ENCODE assay signal across 14 mouse cellular contexts in the genomic region with DNA sequence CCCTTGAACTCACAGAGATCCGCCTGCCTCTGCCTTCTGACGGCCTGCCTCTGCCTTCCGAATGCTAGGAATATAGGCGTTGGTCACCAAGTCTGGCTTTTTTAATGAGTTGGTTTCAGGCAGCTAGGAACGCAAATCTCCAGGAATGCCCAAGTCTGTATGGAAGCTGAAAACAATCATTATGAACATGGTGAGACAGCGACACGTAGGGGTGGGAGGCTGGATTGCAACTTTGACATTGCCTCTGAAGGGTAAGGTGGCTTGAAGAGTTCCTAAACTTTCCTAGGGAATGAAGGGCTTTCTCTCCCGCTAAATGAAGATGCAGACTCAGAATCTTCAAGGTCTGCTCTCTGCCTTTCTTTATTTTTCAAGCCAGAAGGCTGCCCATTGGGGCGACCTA.
DNase-seq lines count a peak whose midpoint lies in the region; ATAC-seq and TF ChIP-seq lines count a peak whose summit lies in the region.
"Had no signal": no experiment of that assay in that cellular context is flagged by ENCODE, and none has a peak within 500 bp of the region (broad histone marks: within the 10 kb centered on the region; RNA-seq: fewer than 3 reads in every experiment).

No protein-coding gene starts in this region.

- TF ChIP-seq CTCF in cerebellum, adult 2 months (IDR thresholded peaks at IDR 0.05; ENCODE audit: borderline replicate concordance, insufficient read depth, low read depth, low read length) = 0 out of 2 replicates have a peak, but pooled peaks have one; percentile 4
- peak; percentile 26; the same call in 1 of the 2 replicates for TF ChIP-seq CTCF in testis, adult 2 months (IDR thresholded peaks at IDR 0.05; ENCODE audit: control insufficient read depth, insufficient read depth, insufficient replicate concordance, low read depth, low read length)

- no peak overlapping the region for H3K9ac ChIP-seq in kidney, embryonic 15.5 days
- H3K9ac ChIP-seq: hindbrain, embryonic 13.5 days; limb, embryonic 12.5 days had no signal

- peaks cover 1% of the 10 kb centered on the region; the same call in 1 of the 2 replicates for H3K27me3 ChIP-seq in cerebellum, adult 2 months (ENCODE audit: control insufficient read depth, insufficient read depth, low read length)
- H3K27me3 ChIP-seq in kidney, embryonic 15.5 days = peaks cover 79% of the 10 kb centered on the region
- H3K27me3 ChIP-seq in testis, adult 2 months (ENCODE audit: control insufficient read depth, insufficient read depth, low read length) = no peaks in the 10 kb centered on the region
- H3K27me3 ChIP-seq: hindbrain, embryonic 13.5 days had no signal

- H3K27ac ChIP-seq in cerebellum, adult 2 months (ENCODE audit: insufficient read depth, low read length) = no peak overlapping the region
- H3K27ac ChIP-seq in kidney, embryonic 15.5 days = no peak overlapping the region
- H3K27ac ChIP-seq in testis, adult 2 months (ENCODE audit: control insufficient read depth, insufficient read depth, low read depth, low read length) = no peak overlapping the region
- H3K27ac ChIP-seq: gastrocnemius, adult 2 months; heart, embryonic 10.5 days; hindbrain, embryonic 13.5 days; limb, embryonic 12.5 days had no signal

- 77% methylated on average over 9 of the region's 9 CpGs for WGBS in cerebellum, adult 2 months
- WGBS in kidney, embryonic 15.5 days = 83% methylated on average over 9 of the region's 9 CpGs

- no peak for TF ChIP-seq POLR2A in cerebellum, adult 2 months (IDR thresholded peaks at IDR 0.05; ENCODE audit: borderline replicate concordance, insufficient read depth, low read length)
- TF ChIP-seq POLR2A in testis, adult 2 months (IDR thresholded peaks at IDR 0.05; ENCODE audit: control insufficient read depth, low read depth, low read length) = no peak

- no peaks in the 10 kb centered on the region for H3K4me1 ChIP-seq in cerebellum, adult 2 months (ENCODE audit: control insufficient read depth, insufficient read depth, low read length)
- H3K4me1 ChIP-seq in kidney, embryonic 15.5 days = peaks cover 29% of the 10 kb centered on the region
- H3K4me1 ChIP-seq in testis, adult 2 months (ENCODE audit: control insufficient read depth, insufficient read depth, low read length) = no peaks in the 10 kb centered on the region; the same call in 1 of the 2 replicates

- no peak for DNase-seq in cerebellum, adult 2 months
- DNase-seq in cerebellum, adult 8-10 months = no peak
- peak; percentile 24 to 35 for DNase-seq in kidney, postnatal 4 days
- no peak for DNase-seq in testis, postnatal 14 days (ENCODE audit: low spot score)
- no peak for DNase-seq in thymus, postnatal 14 days
- DNase-seq in frontal cortex, postnatal 10 days (ENCODE audit: low spot score in 2 of 2) = no peak
- DNase-seq: cerebellum, adult 11-12 months; gastrocnemius, adult 2 months; right cerebral cortex, postnatal 25 days had no signal

- H3K36me3 ChIP-seq in kidney, embryonic 15.5 days = no peaks in the 10 kb centered on the region
- no peaks in the 10 kb centered on the region for H3K36me3 ChIP-seq in testis, adult 2 months (ENCODE audit: control insufficient read depth, insufficient read depth, low read length)
- H3K36me3 ChIP-seq: heart, embryonic 10.5 days; hindbrain, embryonic 13.5 days; limb, embryonic 12.5 days had no signal

- H3K9me3 ChIP-seq in kidney, embryonic 15.5 days (replicated peaks) = no peaks in the 10 kb centered on the region
- H3K9me3 ChIP-seq: heart, embryonic 10.5 days; hindbrain, embryonic 13.5 days; limb, embryonic 12.5 days had no signal

- H3K4me2 ChIP-seq in kidney, embryonic 15.5 days = no peak overlapping the region

- ATAC-seq in kidney, embryonic 15.5 days (replicated peaks; ENCODE audit: low FRiP score) = no peak

- H3K4me3 ChIP-seq in cerebellum, adult 2 months (replicated peaks; ENCODE audit: insufficient read depth, low read depth, low read length) = no peak overlapping the region
- no peak overlapping the region for H3K4me3 ChIP-seq in kidney, embryonic 15.5 days (replicated peaks)
- H3K4me3 ChIP-seq in testis, adult 2 months (ENCODE audit: control insufficient read depth, low read depth, low read length) = peak overlapping the region; percentile 80
- H3K4me3 ChIP-seq: gastrocnemius, adult 2 months; hindbrain, embryonic 13.5 days; limb, embryonic 12.5 days had no signal

Comparison
In these comparisons a context has a peak if more than half of its experiments do, and no peak if none do; other contexts are left out.
1. DNase-seq: peak in kidney, postnatal 4 days (2 of 2); none in cerebellum, adult 2 months (0 of 2), cerebellum, adult 8-10 months (single experiment), testis, postnatal 14 days (single experiment), thymus, postnatal 14 days (single experiment) and frontal cortex, postnatal 10 days (0 of 2).